Comparison of ENCODE assay signal across 9 mouse cellular contexts in the genomic region with DNA sequence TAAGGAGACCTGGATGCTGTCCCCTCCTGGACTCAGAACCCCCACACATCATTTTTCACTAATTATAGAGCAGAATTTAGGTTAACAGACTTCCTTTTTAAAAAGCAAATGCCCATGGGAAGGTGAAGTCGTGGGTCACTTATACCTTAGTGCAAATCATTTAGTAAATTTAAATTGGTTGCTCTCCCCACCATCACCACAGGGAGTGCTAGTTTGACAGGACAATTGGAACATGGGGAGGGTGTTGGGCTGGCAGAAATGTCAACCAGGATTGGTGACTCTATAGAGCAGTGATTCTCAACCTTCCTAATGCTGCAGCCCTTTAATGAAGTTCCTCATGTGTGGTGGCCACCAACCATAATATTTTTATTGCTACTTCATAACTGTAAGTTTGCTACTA. TPM values are rescaled to one million over a fixed set of nuclear protein-coding genes. Genes with fewer than 3 reads are reported as not detected.
DNase-seq lines count a peak whose midpoint lies in the region; ATAC-seq and TF ChIP-seq lines count a peak whose summit lies in the region.
"Had no signal": no experiment of that assay in that cellular context is flagged by ENCODE, and none has a peak within 500 bp of the region (broad histone marks: within the 10 kb centered on the region; RNA-seq: fewer than 3 reads in every experiment).

No protein-coding gene starts in this region.

- 11% methylated on average over 1 of the region's 1 CpGs for WGBS in forebrain, postnatal 0 days
- WGBS in forebrain, embryonic 12.5 days, result 6% methylated on average over 1 of the region's 1 CpGs
- WGBS in thymus, adult 2 months, result 7% methylated on average over 1 of the region's 1 CpGs
- WGBS in intestine, postnatal 0 days, result 6% methylated on average over 1 of the region's 1 CpGs
- WGBS in stomach, embryonic 16.5 days, result 6% methylated on average over 1 of the region's 1 CpGs

- no peaks in the 10 kb centered on the region for H3K4me1 ChIP-seq in forebrain, postnatal 0 days (ENCODE audit: insufficient read depth)
- H3K4me1 ChIP-seq in forebrain, embryonic 12.5 days, result peaks cover 42% of the 10 kb centered on the region
- peaks cover 26% of the 10 kb centered on the region for H3K4me1 ChIP-seq in thymus, adult 2 months (replicated peaks; ENCODE audit: control insufficient read depth, insufficient read depth, low read length)
- H3K4me1 ChIP-seq in intestine, postnatal 0 days (replicated peaks; ENCODE audit: control insufficient read depth, insufficient read depth, low read length), result peaks cover 7% of the 10 kb centered on the region; the same call in 1 of the 2 replicates
- peaks cover 21% of the 10 kb centered on the region for H3K4me1 ChIP-seq in stomach, embryonic 16.5 days (ENCODE audit: control insufficient read depth, insufficient read depth, low read length)

- H3K4me2 ChIP-seq in forebrain, postnatal 0 days (ENCODE audit: low read depth), result no peak overlapping the region
- H3K4me2 ChIP-seq in forebrain, embryonic 12.5 days, result no peak overlapping the region
- H3K4me2 ChIP-seq in intestine, postnatal 0 days (replicated peaks; ENCODE audit: low read depth), result peak overlapping the region; percentile 100
- H3K4me2 ChIP-seq in stomach, embryonic 16.5 days (ENCODE audit: low read depth, low read length), result peak overlapping the region; percentile 100; the same call in 1 of the 2 replicates

- ATAC-seq in forebrain, postnatal 0 days, result no peak
- ATAC-seq in forebrain, embryonic 12.5 days (ENCODE audit: low FRiP score), result no peak
- ATAC-seq in intestine, postnatal 0 days, result no peak
- ATAC-seq in stomach, embryonic 16.5 days (ENCODE audit: insufficient read depth, low FRiP score), result no peak
- ATAC-seq: Patski had no signal

- peaks cover 30% of the 10 kb centered on the region for H3K27me3 ChIP-seq in forebrain, postnatal 0 days (ENCODE audit: insufficient read depth, low read length)
- H3K27me3 ChIP-seq in forebrain, embryonic 12.5 days, result peaks cover 68% of the 10 kb centered on the region
- H3K27me3 ChIP-seq in thymus, adult 2 months (ENCODE audit: control insufficient read depth, insufficient read depth, low read length), result peaks cover 15% of the 10 kb centered on the region
- no peaks in the 10 kb centered on the region for H3K27me3 ChIP-seq in intestine, postnatal 0 days (replicated peaks; ENCODE audit: control insufficient read depth, insufficient read depth, low read length)
- H3K27me3 ChIP-seq in stomach, embryonic 16.5 days (ENCODE audit: control insufficient read depth, insufficient read depth, low read length), result peaks cover 19% of the 10 kb centered on the region

- no peak overlapping the region for H3K27ac ChIP-seq in forebrain, postnatal 0 days (ENCODE audit: low read depth, low read length)
- H3K27ac ChIP-seq in forebrain, embryonic 12.5 days, result no peak overlapping the region
- no peak overlapping the region for H3K27ac ChIP-seq in thymus, adult 2 months (ENCODE audit: control insufficient read depth, insufficient read depth, low read length)
- H3K27ac ChIP-seq in intestine, postnatal 0 days (ENCODE audit: low read depth, low read length), result peak overlapping the region; percentile 97
- peak overlapping the region; percentile 86 for H3K27ac ChIP-seq in stomach, embryonic 16.5 days (ENCODE audit: low read length)

- no peaks in the 10 kb centered on the region for H3K9me3 ChIP-seq in forebrain, postnatal 0 days (ENCODE audit: low read length)
- H3K9me3 ChIP-seq in forebrain, embryonic 12.5 days, result no peaks in the 10 kb centered on the region
- H3K9me3 ChIP-seq in intestine, postnatal 0 days (ENCODE audit: control insufficient read depth), result no peaks in the 10 kb centered on the region
- H3K9me3 ChIP-seq in stomach, embryonic 16.5 days (replicated peaks; ENCODE audit: control insufficient read depth, low read length), result no peaks in the 10 kb centered on the region

- DNase-seq in forebrain, postnatal 0 days, result no peak
- DNase-seq in thymus, adult 2 months, result peak; percentile 22
- no peak for DNase-seq in thymus, postnatal 36 days
- no peak for DNase-seq in thymus, postnatal 4 days
- DNase-seq in ovary, postnatal 10 days (ENCODE audit: low spot score), result no peak

- no peaks in the 10 kb centered on the region for H3K36me3 ChIP-seq in forebrain, postnatal 0 days (ENCODE audit: insufficient read depth)
- no peaks in the 10 kb centered on the region for H3K36me3 ChIP-seq in forebrain, embryonic 12.5 days (replicated peaks)
- no peaks in the 10 kb centered on the region for H3K36me3 ChIP-seq in thymus, adult 2 months (ENCODE audit: control insufficient read depth, insufficient read depth, low read length)
- H3K36me3 ChIP-seq in intestine, postnatal 0 days (ENCODE audit: control insufficient read depth, insufficient read depth), result no peaks in the 10 kb centered on the region
- H3K36me3 ChIP-seq in stomach, embryonic 16.5 days (ENCODE audit: control insufficient read depth, insufficient read depth, low read length), result no peaks in the 10 kb centered on the region

- TF ChIP-seq POLR2A in thymus, adult 2 months (IDR thresholded peaks at IDR 0.05; ENCODE audit: control insufficient read depth, extremely low read depth, insufficient read depth, low read length, poor library complexity), result no peak

- TF ChIP-seq CTCF in forebrain, postnatal 0 days (IDR thresholded peaks at IDR 0.05; ENCODE audit: low read depth), result peak; percentile 54
- no peak for TF ChIP-seq CTCF in thymus, adult 2 months (IDR thresholded peaks at IDR 0.05; ENCODE audit: borderline replicate concordance, control insufficient read depth, extremely low read depth, insufficient read depth, low read length, poor library complexity)
- TF ChIP-seq CTCF in intestine, postnatal 0 days (IDR thresholded peaks at IDR 0.05; ENCODE audit: low read depth), result peak; percentile 70

- no peak overlapping the region for H3K4me3 ChIP-seq in forebrain, postnatal 0 days (ENCODE audit: low read depth, low read length)
- H3K4me3 ChIP-seq in forebrain, embryonic 12.5 days (replicated peaks), result no peak overlapping the region
- no peak overlapping the region for H3K4me3 ChIP-seq in thymus, adult 2 months (ENCODE audit: control insufficient read depth, insufficient read depth, low read length)
- H3K4me3 ChIP-seq in intestine, postnatal 0 days (ENCODE audit: low read depth, low read length), result peak overlapping the region; percentile 64
- no peak overlapping the region for H3K4me3 ChIP-seq in stomach, embryonic 16.5 days (replicated peaks; ENCODE audit: low read length)

- H3K9ac ChIP-seq in forebrain, postnatal 0 days, result no peak overlapping the region
- no peak overlapping the region for H3K9ac ChIP-seq in forebrain, embryonic 12.5 days
- peak overlapping the region; percentile 48; the same call in 1 of the 2 replicates for H3K9ac ChIP-seq in intestine, postnatal 0 days (ENCODE audit: low read depth, low read length)
- no peak overlapping the region for H3K9ac ChIP-seq in stomach, embryonic 16.5 days (ENCODE audit: low read length)

RNA-seq across cellular contexts. Expression of gene Itpka, which starts 3.1 kb away (rescaled TPM):
- total RNA-seq in forebrain, postnatal 0 days (2014; rRNA removed), result 7.4 and 11.9 TPM in 2 replicates
- polyA plus RNA-seq in forebrain, postnatal 0 days (2015; fragmentation: Nextera tagmentation; extraction: Ambion mirVana), result 7.4 and 8.7 TPM in 2 replicates
- polyA plus RNA-seq in forebrain, embryonic 12.5 days (2016; fragmentation: Nextera tagmentation; extraction: Ambion mirVana), result 0.85 and 1.0 TPM in 2 replicates
- 4.8 and 4.9 TPM in 2 replicates for polyA plus RNA-seq in thymus, adult 2 months (2012; rRNA removed)
- polyA plus RNA-seq in intestine, postnatal 0 days (2015; fragmentation: Nextera tagmentation; extraction: Ambion mirVana), result 5.3 and 6.2 TPM in 2 replicates
- polyA plus RNA-seq in stomach, embryonic 16.5 days (2015; fragmentation: Nextera tagmentation; extraction: Ambion mirVana), result 7.5 and 7.6 TPM in 2 replicates

RNA-seq across cellular contexts. Expression of gene Ltk, which starts 14.9 kb away (rescaled TPM):
- total RNA-seq in forebrain, postnatal 0 days (2014; rRNA removed), result 1.3 and 1.7 TPM in 2 replicates
- 0.48 and 0.56 TPM in 2 replicates for polyA plus RNA-seq in forebrain, postnatal 0 days (2015; fragmentation: Nextera tagmentation; extraction: Ambion mirVana)
- 0.12 TPM in 1 of 2 replicates, not detected in the other for polyA plus RNA-seq in forebrain, embryonic 12.5 days (2016; fragmentation: Nextera tagmentation; extraction: Ambion mirVana)
- polyA plus RNA-seq in thymus, adult 2 months (2012; rRNA removed), result 11.5 and 13.0 TPM in 2 replicates
- 1.5 and 1.6 TPM in 2 replicates for polyA plus RNA-seq in intestine, postnatal 0 days (2015; fragmentation: Nextera tagmentation; extraction: Ambion mirVana)
- polyA plus RNA-seq in stomach, embryonic 16.5 days (2015; fragmentation: Nextera tagmentation; extraction: Ambion mirVana), result 1.7 and 2.1 TPM in 2 replicates

RNA-seq across cellular contexts. Expression of gene Rpap1, which starts 42.1 kb away (rescaled TPM):
- 18.9 and 20.4 TPM in 2 replicates for total RNA-seq in forebrain, postnatal 0 days (2014; rRNA removed)
- 8.0 and 9.9 TPM in 2 replicates for polyA plus RNA-seq in forebrain, postnatal 0 days (2015; fragmentation: Nextera tagmentation; extraction: Ambion mirVana)
- polyA plus RNA-seq in forebrain, embryonic 12.5 days (2016; fragmentation: Nextera tagmentation; extraction: Ambion mirVana), result 32.8 and 33.4 TPM in 2 replicates
- 54.6 and 64.4 TPM in 2 replicates for polyA plus RNA-seq in thymus, adult 2 months (2012; rRNA removed)
- polyA plus RNA-seq in intestine, postnatal 0 days (2015; fragmentation: Nextera tagmentation; extraction: Ambion mirVana), result 8.2 and 10.7 TPM in 2 replicates
- 26.1 and 26.7 TPM in 2 replicates for polyA plus RNA-seq in stomach, embryonic 16.5 days (2015; fragmentation: Nextera tagmentation; extraction: Ambion mirVana)

RNA-seq across cellular contexts. Expression of gene Tyro3, which starts 52.3 kb away (rescaled TPM):
- 46.6 and 47.5 TPM in 2 replicates for total RNA-seq in forebrain, postnatal 0 days (2014; rRNA removed)
- 17.3 and 18.5 TPM in 2 replicates for polyA plus RNA-seq in forebrain, postnatal 0 days (2015; fragmentation: Nextera tagmentation; extraction: Ambion mirVana)
- polyA plus RNA-seq in forebrain, embryonic 12.5 days (2016; fragmentation: Nextera tagmentation; extraction: Ambion mirVana), result 27.7 and 28.2 TPM in 2 replicates
- 6.5 and 7.1 TPM in 2 replicates for polyA plus RNA-seq in thymus, adult 2 months (2012; rRNA removed)
- polyA plus RNA-seq in intestine, postnatal 0 days (2015; fragmentation: Nextera tagmentation; extraction: Ambion mirVana), result 4.5 and 5.6 TPM in 2 replicates
- 26.7 and 31.1 TPM in 2 replicates for polyA plus RNA-seq in stomach, embryonic 16.5 days (2015; fragmentation: Nextera tagmentation; extraction: Ambion mirVana)

Comparison
In these comparisons a context has a peak if more than half of its experiments do, and no peak if none do; other contexts are left out.
1. H3K27ac ChIP-seq: peak in intestine, postnatal 0 days (single experiment) and stomach, embryonic 16.5 days (single experiment); none in forebrain, postnatal 0 days (single experiment), forebrain, embryonic 12.5 days (single experiment) and thymus, adult 2 months (single experiment).
2. H3K4me2 ChIP-seq: peak in intestine, postnatal 0 days (single experiment) and stomach, embryonic 16.5 days (single experiment); none in forebrain, postnatal 0 days (single experiment) and forebrain, embryonic 12.5 days (single experiment).